Mouse (Mus musculus) lung, postnatal 0 days (tissue): ENCODE measurements around the gene Asap2. TPM values are rescaled to one million over a fixed set of nuclear protein-coding genes. Genes with fewer than 3 reads are reported as not detected.

Experiments used
- ATAC-seq: fragments of 200-750 bp; cut with Nextera tagmentation; 2 replicates; pipeline ENCODE4 v1.8.0; 2017; ENCODE audit warnings: moderate library complexity
- DNase-seq: peaks from one replicate; pipeline ENCODE4 v3.0.0-alpha.2; 2016; ENCODE audit warnings: low spot score
- H3K27ac ChIP-seq: fragments of 300-500 bp; sonication (generic); 2 replicates; pipeline ENCODE4 v1.5.1; 2014; ENCODE audit warnings: antibody characterized with exemption, mild to moderate bottlenecking, low read length, mixed read lengths
- H3K27me3 ChIP-seq: fragments of 300-500 bp; sonication (generic); replicated peaks from 2 replicates; pipeline ENCODE4 v1.6.1; 2014; ENCODE audit warnings: low read length, mixed read lengths; ENCODE audit not compliant: insufficient read depth
- H3K36me3 ChIP-seq: fragments of 300-500 bp; sonication (generic); 2 replicates; pipeline ENCODE4 v1.6.1; 2014; ENCODE audit warnings: low read length, mixed read lengths; ENCODE audit not compliant: insufficient read depth
- H3K4me1 ChIP-seq: fragments of 300-500 bp; sonication (generic); 2 replicates; pipeline ENCODE4 v1.6.1; 2014; ENCODE audit warnings: antibody characterized with exemption, low read depth, low read length, mixed read lengths; ENCODE audit not compliant: insufficient read depth
- H3K4me2 ChIP-seq: fragments of 300-500 bp; sonication (generic); replicated peaks from 2 replicates; pipeline ENCODE4 v1.6.1; 2014; ENCODE audit warnings: low read depth, mild to moderate bottlenecking, low read length, moderate library complexity, mixed read lengths
- H3K4me3 ChIP-seq: fragments of 300-500 bp; sonication (generic); 2 replicates; pipeline ENCODE4 v1.5.1; 2014; ENCODE audit warnings: low read depth, low read length
- H3K9ac ChIP-seq: fragments of 300-500 bp; sonication (generic); replicated peaks from 2 replicates; pipeline ENCODE4 v1.6.1; 2014; ENCODE audit warnings: low read depth, mild to moderate bottlenecking
- H3K9me3 ChIP-seq: fragments of 300-500 bp; sonication (generic); 2 replicates; pipeline ENCODE4 v1.6.1; 2016; ENCODE audit warnings: low read length, mixed read lengths
- CTCF ChIP-seq: IDR thresholded peaks from 2 replicates; pipeline ENCODE4 v1.5.1; 2016; ENCODE audit warnings: antibody characterized with exemption, mild to moderate bottlenecking
- EP300 ChIP-seq: IDR thresholded peaks from 2 replicates; pipeline ENCODE4 v1.6.1; 2016; ENCODE audit warnings: antibody characterized with exemption, mild to moderate bottlenecking, control low read depth
- WGBS: fragments of 180-500 bp; shearing (Covaris S2); extraction: QIAGEN DNeasy Blood & Tissue Kit; methylation state at CpG from one replicate; pipeline ENCODE4 v1.1.7; 2014; 5-methylcytosine and 5-hydroxymethylcytosine counted together
- polyA plus RNA-seq: library from polyadenylated mRNA; unstranded; fragments of >200 nt; fragmentation: Nextera tagmentation; extraction: Ambion mirVana; gene quantifications from 2 replicates; pipeline ENCODE4 v1.2.1, GENCODE M21; 2015

Asap2 gene
- polyA plus RNA-seq, 1 experiment from 2014 or later: 6.4 TPM

DNA sequence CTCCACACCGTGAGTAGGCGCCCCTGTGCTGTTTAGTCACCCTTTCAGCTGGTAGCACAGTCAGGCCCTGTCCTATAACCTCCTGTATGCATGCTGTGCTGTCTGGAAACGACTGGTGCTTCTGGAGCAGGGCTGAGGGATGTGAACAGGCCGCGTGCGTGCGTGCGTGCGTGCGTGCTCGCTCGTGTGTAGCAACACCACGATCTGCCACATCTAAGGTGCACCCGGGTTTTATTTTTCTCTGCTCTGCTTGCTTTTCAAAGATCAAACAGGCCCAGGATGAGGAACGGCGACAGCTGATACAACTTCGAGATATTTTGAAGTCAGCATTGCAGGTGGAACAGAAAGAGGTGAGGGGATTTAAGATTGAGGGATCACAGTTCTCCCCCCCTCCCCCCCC lies 222.6 kb downstream of the Asap2 start:
- no peak for TF ChIP-seq CTCF
- no peak for TF ChIP-seq EP300
- H3K4me1 ChIP-seq: no peaks in the 10 kb centered on the region
- no peak for DNase-seq
- no peak overlapping the region for H3K27ac ChIP-seq
- H3K4me3 ChIP-seq: no peak overlapping the region
- WGBS: 90% methylated on average over 17 of the region's 17 CpGs
- H3K27me3 ChIP-seq: no peaks in the 10 kb centered on the region
- no peak overlapping the region for H3K9ac ChIP-seq
- no peaks in the 10 kb centered on the region for H3K9me3 ChIP-seq
- no peaks in the 10 kb centered on the region for H3K36me3 ChIP-seq
- ATAC-seq: no peak
- no peak overlapping the region for H3K4me2 ChIP-seq

DNA sequence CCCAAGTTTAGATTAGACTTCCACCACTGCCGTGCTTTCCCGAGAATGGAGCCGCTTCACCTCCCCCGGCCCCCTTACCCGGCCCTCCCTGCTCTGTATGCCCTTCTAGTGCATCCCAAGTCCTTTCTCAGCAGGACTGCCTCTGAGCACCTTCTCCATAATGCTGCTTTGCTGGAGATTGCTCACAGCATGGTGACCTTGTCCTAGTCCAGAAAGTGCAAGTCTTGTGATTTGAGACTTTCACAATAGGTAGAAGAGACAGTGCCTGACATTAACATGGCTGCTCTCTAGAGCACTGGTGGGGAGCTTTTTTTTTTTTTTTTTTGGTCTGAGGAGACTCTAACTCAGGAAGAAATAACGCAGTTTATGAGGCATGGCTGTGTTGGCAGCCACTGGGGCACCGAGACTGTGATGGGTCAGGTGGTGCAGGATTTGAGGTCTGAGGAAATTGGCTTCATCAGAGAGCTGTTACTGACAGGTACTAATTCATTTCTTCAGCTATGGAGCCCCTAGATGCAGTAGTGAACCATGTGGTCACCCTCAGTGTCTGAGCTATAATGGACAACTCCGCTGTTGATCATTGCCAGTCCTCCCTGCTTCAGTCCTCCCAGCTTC lies 224.4 kb downstream of the Asap2 start:
- H3K27ac ChIP-seq: no peak overlapping the region
- 94% methylated on average over 8 of the region's 8 CpGs for WGBS
- DNase-seq (no peak), ATAC-seq (no peak)
- no peak overlapping the region for H3K4me2 ChIP-seq
- H3K9ac ChIP-seq: no peak overlapping the region
- H3K9me3 ChIP-seq: no peaks in the 10 kb centered on the region
- TF ChIP-seq EP300 (no peak), CTCF (no peak)
- no peaks in the 10 kb centered on the region for H3K27me3 ChIP-seq
- H3K4me3 ChIP-seq: no peak overlapping the region
- no peaks in the 10 kb centered on the region for H3K4me1 ChIP-seq
- H3K36me3 ChIP-seq: no peaks in the 10 kb centered on the region

DNA sequence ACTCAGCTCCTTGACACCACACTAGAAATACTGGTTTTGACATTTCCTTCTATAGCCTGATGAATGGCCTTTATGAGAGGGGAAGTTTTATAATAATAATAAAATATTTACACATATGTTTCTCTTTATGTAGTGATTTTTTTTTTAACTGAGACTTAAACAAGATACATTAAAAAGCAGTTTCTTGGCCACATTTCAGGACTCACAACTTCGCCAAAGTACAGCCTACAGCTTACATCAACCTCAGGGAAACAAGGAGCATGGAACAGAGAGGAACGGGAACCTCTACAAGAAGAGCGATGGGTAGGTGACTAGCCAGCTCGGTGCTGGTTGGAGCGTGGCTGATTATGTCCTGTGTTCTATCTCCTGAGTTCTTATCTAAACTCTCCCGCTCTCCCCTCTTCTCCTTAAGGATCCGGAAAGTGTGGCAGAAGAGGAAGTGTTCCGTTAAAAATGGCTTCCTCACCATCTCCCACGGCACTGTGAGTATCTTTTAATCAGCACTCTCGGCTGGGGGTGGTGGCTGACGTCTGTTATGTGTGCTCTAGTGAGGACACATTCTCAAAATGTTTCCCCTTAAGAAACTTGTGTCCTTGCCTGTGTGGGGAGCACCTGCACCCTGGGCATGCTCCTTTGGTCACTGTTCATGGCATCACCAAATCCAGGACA lies 227.7 kb downstream of the Asap2 start:
- DNase-seq: no peak
- ATAC-seq: no peak
- Histone ChIP-seq H3K27me3 (no peaks in the 10 kb centered on the region), H3K4me1 (no peaks in the 10 kb centered on the region), H3K9me3 (no peaks in the 10 kb centered on the region), H3K27ac (no peak overlapping the region), H3K4me3 (no peak overlapping the region), H3K36me3 (no peaks in the 10 kb centered on the region), H3K4me2 (no peak overlapping the region), H3K9ac (no peak overlapping the region)
- TF ChIP-seq CTCF (no peak), EP300 (no peak)
- 53% methylated on average over 11 of the region's 11 CpGs for WGBS

DNA sequence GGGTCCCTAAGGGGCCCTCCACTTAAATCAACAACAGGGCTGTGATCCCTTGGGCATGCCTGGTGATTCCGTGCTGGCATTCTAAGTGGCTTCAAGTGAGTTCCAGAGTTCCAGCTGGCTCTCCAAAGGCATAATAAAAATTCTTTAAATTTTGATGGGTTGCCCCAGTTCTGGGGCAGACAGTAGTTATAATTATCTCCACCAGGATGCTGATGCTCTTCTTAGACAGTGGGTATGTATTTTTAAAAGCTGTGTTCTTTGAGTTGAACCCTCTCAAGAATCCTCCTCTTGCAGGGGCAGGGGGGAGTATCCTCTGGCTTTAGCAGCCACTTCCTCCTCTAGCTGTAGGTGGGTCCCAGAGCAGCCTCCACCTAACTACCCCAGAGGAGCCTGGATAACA lies 230.3 kb downstream of the Asap2 start:
- no peak for DNase-seq
- TF ChIP-seq CTCF: no peak
- Histone ChIP-seq H3K27me3 (no peaks in the 10 kb centered on the region), H3K4me2 (no peak overlapping the region), H3K4me3 (no peak overlapping the region), H3K9me3 (no peaks in the 10 kb centered on the region), H3K9ac (no peak overlapping the region), H3K4me1 (no peaks in the 10 kb centered on the region), H3K36me3 (no peaks in the 10 kb centered on the region), H3K27ac (no peak overlapping the region)
- 59% methylated on average over 1 of the region's 1 CpGs for WGBS
- ATAC-seq: peak; percentile 11; the same call in 1 of the 2 replicates

DNA sequence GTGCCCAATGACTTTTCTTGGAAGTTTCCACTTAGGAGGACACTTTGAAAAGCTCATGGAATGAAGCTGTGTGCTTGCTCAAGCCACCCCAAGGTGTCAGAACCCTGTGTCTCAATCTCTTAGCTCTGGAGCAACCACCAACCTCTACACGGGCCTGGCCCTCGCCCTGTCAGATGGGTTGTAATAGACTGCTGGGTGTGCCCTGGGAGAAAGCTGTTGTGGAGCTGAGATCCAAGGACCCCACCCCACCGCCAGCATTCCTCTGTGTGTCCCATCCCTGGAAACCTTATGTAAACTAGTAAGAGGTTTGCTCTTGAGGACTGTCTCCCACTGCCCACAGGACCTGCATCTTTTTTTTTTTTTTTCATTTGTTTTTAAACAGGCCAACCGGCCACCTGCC lies 233.7 kb downstream of the Asap2 start:
- H3K4me1 ChIP-seq: peaks cover 11% of the 10 kb centered on the region; the same call in 1 of the 2 replicates
- 56% methylated on average over 4 of the region's 4 CpGs for WGBS
- 0 out of 2 replicates have a peak overlapping the region, but pooled peaks have one; percentile 32 for H3K27ac ChIP-seq
- no peaks in the 10 kb centered on the region for H3K27me3 ChIP-seq
- TF ChIP-seq EP300: no peak; the same call in 1 of the 2 replicates
- TF ChIP-seq CTCF: no peak
- no peak overlapping the region for H3K4me3 ChIP-seq
- no peak overlapping the region for H3K4me2 ChIP-seq
- H3K9ac ChIP-seq: no peak overlapping the region
- DNase-seq: peak; percentile 34
- ATAC-seq: no peak
- H3K36me3 ChIP-seq: no peaks in the 10 kb centered on the region
- no peaks in the 10 kb centered on the region for H3K9me3 ChIP-seq

DNA sequence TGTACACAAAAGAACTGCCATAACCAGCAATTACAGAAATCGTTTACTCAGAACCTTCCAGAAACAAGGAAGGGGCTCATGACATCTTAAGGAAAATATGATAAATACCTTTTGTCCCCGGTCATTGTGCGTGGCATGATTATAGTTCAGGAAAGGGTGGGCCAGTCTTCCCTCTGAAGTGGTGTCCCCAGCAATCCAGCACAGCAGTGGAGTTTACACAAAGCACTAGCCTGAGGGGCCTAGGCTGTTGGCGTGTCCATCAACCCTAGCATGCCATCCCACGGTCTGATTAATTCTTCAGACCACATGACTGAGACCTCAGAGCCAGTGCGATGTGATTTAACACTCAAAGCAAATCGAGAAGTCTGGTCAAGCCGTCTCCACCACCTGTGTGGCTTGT lies 235.1 kb downstream of the Asap2 start:
- Histone ChIP-seq H3K4me2 (no peak overlapping the region), H3K27ac (peak overlapping the region; percentile 72; the same call in 1 of the 2 replicates), H3K36me3 (0 out of 2 replicates have a peak, but pooled peaks cover 3% of the 10 kb centered on the region), H3K9ac (no peak overlapping the region), H3K9me3 (no peaks in the 10 kb centered on the region), H3K4me3 (no peak overlapping the region), H3K27me3 (no peaks in the 10 kb centered on the region), H3K4me1 (peaks cover 11% of the 10 kb centered on the region; the same call in 1 of the 2 replicates)
- DNase-seq (peak; percentile 66), ATAC-seq (peak; percentile 43)
- 71% methylated on average over 8 of the region's 8 CpGs for WGBS
- peak; percentile 96 for TF ChIP-seq EP300
- no peak for TF ChIP-seq CTCF
